Mouse (Mus musculus) embryonic fibroblast, embryonic 13.5 days (primary cell): ENCODE data around the gene Lag3. TPM values are rescaled to one million over a fixed set of nuclear protein-coding genes. Genes with fewer than 3 reads are reported as not detected.

Experiments used
- H3K27ac ChIP-seq: 2 replicates; pipeline ENCODE4 v1.5.1; 2012; ENCODE audit warnings: low read length, control low read depth, inconsistent platforms; ENCODE audit not compliant: insufficient read depth
- H3K4me1 ChIP-seq: 2 replicates; pipeline ENCODE4 v1.6.1; 2011; ENCODE audit warnings: low read length; ENCODE audit not compliant: control insufficient read depth, insufficient read depth
- H3K4me3 ChIP-seq: 2 replicates; pipeline ENCODE4 v1.5.1; 2011; ENCODE audit warnings: mild to moderate bottlenecking, control low read depth, low read length; ENCODE audit not compliant: insufficient read depth
- CTCF ChIP-seq: IDR thresholded peaks from 2 replicates; pipeline ENCODE4 v1.5.1; 2011; ENCODE audit warnings: mild to moderate bottlenecking, control low read depth, low read length, moderate library complexity, borderline replicate concordance; ENCODE audit not compliant: insufficient read depth
- POLR2A ChIP-seq: IDR thresholded peaks from 2 replicates; pipeline ENCODE4 v1.6.1; 2011; ENCODE audit warnings: low read depth, mild to moderate bottlenecking, control low read depth, low read length, moderate library complexity
- polyA plus RNA-seq: library from polyadenylated mRNA; stranded (reverse); fragments of >200 nt; gene quantifications from 2 replicates; pipeline ENCODE4 v1.2.4, GENCODE M21; 2011; ENCODE audit warnings: low read depth; ENCODE audit not compliant: missing spikeins, insufficient read length

Lag3 gene
- polyA plus RNA-seq: 1.2 TPM in 2 replicates

GRCm38 (mm10) chr6:124911533-124912218, at the start of gene Lag3:
Gene Lag3 (minus strand): TSS chr6:124911705.
- no peaks in the 10 kb centered on the region for H3K4me1 ChIP-seq
- H3K4me3 ChIP-seq: no peak within 1 kb of the TSS
- TF ChIP-seq POLR2A (no peak), CTCF (no peak)
- H3K27ac ChIP-seq: no peak within 1 kb of the TSS

- no peaks in the 10 kb centered on the region for H3K4me1 ChIP-seq
- H3K4me3 ChIP-seq: no peak overlapping the region
- H3K27ac ChIP-seq: no peak overlapping the region
- no peak for TF ChIP-seq CTCF
- no peak for TF ChIP-seq POLR2A
Measured at GRCm38 (mm10) chr6:124961021-124961420, 49.5 kb upstream of the Lag3 start.

GRCm38 (mm10) chr6:124959960-124960359, 48.5 kb upstream of the Lag3 start:
- Histone ChIP-seq H3K4me1 (no peaks in the 10 kb centered on the region), H3K27ac (no peak overlapping the region)
- TF ChIP-seq CTCF (no peak), POLR2A (no peak)

GRCm38 (mm10) chr6:124958127-124958526, 46.6 kb upstream of the Lag3 start:
- TF ChIP-seq CTCF (no peak), POLR2A (no peak)
- Histone ChIP-seq H3K4me1 (no peaks in the 10 kb centered on the region), H3K4me3 (no peak overlapping the region), H3K27ac (no peak overlapping the region)

More at GRCm38 (mm10) chr6:124959960-124960359, 48.5 kb upstream of the Lag3 start:
- H3K4me3 ChIP-seq: no peak overlapping the region

GRCm38 (mm10) chr6:124955212-124955611, 43.7 kb upstream of the Lag3 start:
- H3K27ac ChIP-seq: no peak overlapping the region
- H3K4me3 ChIP-seq: no peak overlapping the region
- no peaks in the 10 kb centered on the region for H3K4me1 ChIP-seq
- TF ChIP-seq POLR2A: no peak
- TF ChIP-seq CTCF: no peak

GRCm38 (mm10) chr6:124953991-124954715, 42.6 kb upstream of the Lag3 start:
- Histone ChIP-seq H3K4me1 (no peaks in the 10 kb centered on the region), H3K27ac (no peak overlapping the region), H3K4me3 (no peak overlapping the region)
- TF ChIP-seq CTCF (no peak), POLR2A (no peak)

- no peak overlapping the region for H3K4me3 ChIP-seq
- H3K27ac ChIP-seq: no peak overlapping the region
- H3K4me1 ChIP-seq: no peaks in the 10 kb centered on the region
- no peak for TF ChIP-seq CTCF
- no peak for TF ChIP-seq POLR2A
Measured at GRCm38 (mm10) chr6:124943526-124943925, 32.0 kb upstream of the Lag3 start.

GRCm38 (mm10) chr6:124941679-124942078, 30.2 kb upstream of the Lag3 start:
- TF ChIP-seq POLR2A: no peak
- no peak for TF ChIP-seq CTCF
- H3K27ac ChIP-seq: no peak overlapping the region

GRCm38 (mm10) chr6:124938554-124938953, 27.0 kb upstream of the Lag3 start:
- Histone ChIP-seq H3K4me1 (no peaks in the 10 kb centered on the region), H3K27ac (no peak overlapping the region), H3K4me3 (no peak overlapping the region)
- no peak for TF ChIP-seq POLR2A
- no peak for TF ChIP-seq CTCF

More at GRCm38 (mm10) chr6:124941679-124942078, 30.2 kb upstream of the Lag3 start:
- Histone ChIP-seq H3K4me3 (no peak overlapping the region), H3K4me1 (no peaks in the 10 kb centered on the region)

GRCm38 (mm10) chr6:124937493-124937892, 26.0 kb upstream of the Lag3 start:
- no peak for TF ChIP-seq POLR2A
- H3K27ac ChIP-seq: no peak overlapping the region
- H3K4me1 ChIP-seq: no peaks in the 10 kb centered on the region

More at GRCm38 (mm10) chr6:124937493-124937892, 26.0 kb upstream of the Lag3 start:
- H3K4me3 ChIP-seq: no peak overlapping the region
